Comparison of ENCODE assay signal across 23 mouse cellular contexts in the genomic region with DNA sequence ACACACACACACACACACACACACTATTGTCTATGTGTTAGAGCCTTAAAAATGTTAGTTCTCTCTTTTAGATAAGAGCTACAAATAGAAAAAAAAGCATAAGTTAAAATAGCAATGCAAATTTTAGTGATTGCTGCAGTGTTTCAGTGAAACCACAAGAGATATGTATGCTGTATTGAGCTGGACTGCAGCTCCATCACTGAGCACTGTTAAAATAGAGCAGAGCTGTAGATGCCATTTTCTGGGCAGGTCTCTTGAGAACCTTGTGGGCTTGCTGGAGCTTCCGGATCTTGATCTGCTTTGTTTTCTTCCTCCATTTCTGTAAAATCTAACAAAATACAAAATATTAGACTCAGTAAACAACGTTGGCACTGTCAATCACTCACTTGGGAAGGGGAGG. TPM values are rescaled to one million over a fixed set of nuclear protein-coding genes. Genes with fewer than 3 reads are reported as not detected.
"Had no signal": no experiment of that assay in that cellular context is flagged by ENCODE, and none has a peak within 500 bp of the region (broad histone marks: within the 10 kb centered on the region; RNA-seq: fewer than 3 reads in every experiment).

No protein-coding gene starts in this region.

- H3K36me3 ChIP-seq: limb, embryonic 15.5 days; midbrain, embryonic 15.5 days; neural tube, embryonic 12.5 days had no signal

- H3K27ac ChIP-seq: left cerebral cortex, adult 2 months; limb, embryonic 15.5 days; macrophage; midbrain, embryonic 15.5 days; neural tube, embryonic 12.5 days; stomach, postnatal 0 days had no signal

- H3K4me1 ChIP-seq: neural tube, embryonic 12.5 days had no signal

- H3K27me3 ChIP-seq: megakaryocyte, embryonic 14.5 days; midbrain, embryonic 15.5 days; neural tube, embryonic 12.5 days had no signal

- H3K9me3 ChIP-seq: limb, embryonic 15.5 days; megakaryocyte, embryonic 14.5 days; midbrain, embryonic 15.5 days; neural tube, embryonic 12.5 days had no signal

- H3K9ac ChIP-seq: limb, embryonic 15.5 days; lung, embryonic 14.5 days; midbrain, embryonic 15.5 days; neural tube, embryonic 12.5 days had no signal

- H3K4me2 ChIP-seq: limb, embryonic 15.5 days; lung, embryonic 14.5 days; midbrain, embryonic 11.5 days; midbrain, embryonic 15.5 days; neural tube, embryonic 12.5 days had no signal

- ATAC-seq: inflammation-experienced regulatory T-cells, adult 6 months; intestine, postnatal 0 days; midbrain, embryonic 15.5 days had no signal

- DNase-seq: kidney, adult 8-10 months; kidney, postnatal 25 days; lung, embryonic 14.5 days; lung, postnatal 10 days; spleen, adult 18-20 months; thymus, adult 18-20 months; thymus, postnatal 25 days had no signal

- H3K4me3 ChIP-seq: left cerebral cortex, adult 2 months; limb, embryonic 15.5 days; megakaryocyte, embryonic 14.5 days; midbrain, embryonic 15.5 days; neural tube, embryonic 12.5 days had no signal

RNA-seq across cellular contexts. Expression of gene Hemgn, which starts 18.9 kb away (rescaled TPM):
- total RNA-seq: layer of hippocampus, postnatal 25 days; left cerebral cortex, adult 2 months; left cerebral cortex, postnatal 14 days had no signal
- polyA plus RNA-seq: macrophage had no signal

RNA-seq across cellular contexts. Expression of gene Foxe1, which starts 51.0 kb away (rescaled TPM):
- total RNA-seq: layer of hippocampus, postnatal 25 days; left cerebral cortex, adult 2 months; left cerebral cortex, postnatal 14 days; monocyte, adult 5-6 weeks; neutrophil, adult 5-6 weeks had no signal
- polyA plus RNA-seq: inflammation-experienced regulatory T-cells, adult 6 months; intestine, postnatal 0 days; kidney, embryonic 16.5 days; limb, embryonic 11.5 days; lung, embryonic 14.5 days; macrophage; midbrain, embryonic 11.5 days; midbrain, embryonic 15.5 days; neural tube, embryonic 12.5 days had no signal
